Mouse (Mus musculus): Measurements from ENCODE around the gene Trappc1.

GRCm38 (mm10) chr11:69328517-69328916 lies 4.7 kb downstream of the Trappc1 start:
- TF ChIP-seq CTCF (IDR thresholded peaks at IDR 0.05; ENCODE audit: control insufficient read depth, insufficient read depth, insufficient read length): no peak
- TF ChIP-seq USF1 (IDR thresholded peaks at IDR 0.05; ENCODE audit: low read depth): no peak
- TF ChIP-seq MYOD1 (IDR thresholded peaks at IDR 0.05; ENCODE audit: control insufficient read depth, insufficient read length, low read depth): no peak
- no peak for TF ChIP-seq CEBPB (IDR thresholded peaks at IDR 0.05; ENCODE audit: low read depth)
- no peak for TF ChIP-seq MAX (IDR thresholded peaks at IDR 0.05)
- no peak for TF ChIP-seq FOSL1 (IDR thresholded peaks at IDR 0.05; ENCODE audit: insufficient read depth, low read length, poor library complexity, severe bottlenecking)
- no peak for TF ChIP-seq MYOG (IDR thresholded peaks at IDR 0.05; ENCODE audit: control insufficient read depth, extremely low read depth, insufficient read length)

All from C2C12 (cell line).